Mouse (Mus musculus) liver (tissue): ENCODE results near the gene Slc17a1.

ENCODE experiments used
- DNase-seq: peaks from one replicate; pipeline ENCODE4 v3.0.0-alpha.2; 2020; ENCODE audit warnings: mixed read lengths

The Slc17a1 gene

GRCm38 (mm10) chr13:23892592-23893268, 25.2 kb downstream of the Slc17a1 start:
- DNase-seq, result no peak

GRCm38 (mm10) chr13:23893269-23893593, 25.7 kb downstream of the Slc17a1 start:
- no peak for DNase-seq

GRCm38 (mm10) chr13:23898242-23898641, 30.7 kb downstream of the Slc17a1 start:
- DNase-seq, result no peak

- no peak for DNase-seq
Measured at GRCm38 (mm10) chr13:23906906-23907305, 39.4 kb downstream of the Slc17a1 start.

- DNase-seq, result no peak
Measured at GRCm38 (mm10) chr13:23910121-23910520, 42.6 kb downstream of the Slc17a1 start.

GRCm38 (mm10) chr13:23911335-23911734, 43.8 kb downstream of the Slc17a1 start:
- no peak for DNase-seq

GRCm38 (mm10) chr13:23913791-23914306, 46.3 kb downstream of the Slc17a1 start:
- peak; percentile 30 for DNase-seq

- DNase-seq, result no peak
Measured at GRCm38 (mm10) chr13:23914376-23915167, 47.0 kb downstream of the Slc17a1 start, which contains the start of gene Slc17a4. Gene Slc17a4, minus strand, starts transcription at chr13:23915009.

GRCm38 (mm10) chr13:23916132-23916531, 48.6 kb downstream of the Slc17a1 start:
- no peak for DNase-seq

- no peak for DNase-seq
Measured at GRCm38 (mm10) chr13:23917674-23918073, 50.1 kb downstream of the Slc17a1 start.

- DNase-seq, result no peak
Measured at GRCm38 (mm10) chr13:23925792-23926191, 58.2 kb downstream of the Slc17a1 start.

GRCm38 (mm10) chr13:23928637-23929036, 61.1 kb downstream of the Slc17a1 start:
- no peak for DNase-seq

GRCm38 (mm10) chr13:23930461-23930860, 62.9 kb downstream of the Slc17a1 start:
- no peak for DNase-seq

GRCm38 (mm10) chr13:23930904-23931303, 63.4 kb downstream of the Slc17a1 start:
- DNase-seq, result no peak

GRCm38 (mm10) chr13:23933421-23934210, 66.1 kb downstream of the Slc17a1 start, which contains the start of gene Hist1h2ba:
Gene Hist1h2ba, minus strand, starts transcription at chr13:23934156.
- DNase-seq, result no peak

GRCm38 (mm10) chr13:23934211-23934520, 66.6 kb downstream of the Slc17a1 start, which contains the start of gene Hist1h2aa:
Gene Hist1h2aa, plus strand, starts transcription at chr13:23934462.
- no peak for DNase-seq

- DNase-seq, result no peak
Measured at GRCm38 (mm10) chr13:23938699-23939098, 71.1 kb downstream of the Slc17a1 start.

- no peak for DNase-seq
Measured at GRCm38 (mm10) chr13:23940291-23940690, 72.7 kb downstream of the Slc17a1 start.

- DNase-seq, result no peak
Measured at GRCm38 (mm10) chr13:23942861-23943260, 75.3 kb downstream of the Slc17a1 start.
